Mouse (Mus musculus) thymus, adult 2 months (tissue): ENCODE measurements around the gene Calcoco2. TPM values are rescaled to one million over a fixed set of nuclear protein-coding genes. Genes with fewer than 3 reads are reported as not detected.
"Not testable (repeated sequence)": the region's sequence is repeated elsewhere in the genome, so short reads cannot be mapped to it uniquely, and the experiment has no call there.

Source experiments
- DNase-seq: peaks from one replicate; pipeline ENCODE4 v3.0.0; 2021
- H3K27ac ChIP-seq: fragments of 200-500 bp; 2 replicates; pipeline ENCODE4 v1.5.1; 2012; ENCODE audit warnings: low read length, control low read depth; ENCODE audit not compliant: control insufficient read depth, insufficient read depth
- H3K27me3 ChIP-seq: fragments of 200-500 bp; 2 replicates; pipeline ENCODE4 v1.6.1; 2012; ENCODE audit warnings: mild to moderate bottlenecking, low read length, moderate library complexity, mixed read lengths; ENCODE audit not compliant: control insufficient read depth, insufficient read depth
- H3K36me3 ChIP-seq: fragments of 200-500 bp; 2 replicates; pipeline ENCODE4 v1.6.1; 2012; ENCODE audit warnings: mild to moderate bottlenecking, low read length, moderate library complexity; ENCODE audit not compliant: control insufficient read depth, insufficient read depth
- H3K4me1 ChIP-seq: fragments of 200-500 bp; replicated peaks from 2 replicates; pipeline ENCODE4 v1.6.1; 2012; ENCODE audit warnings: low read length; ENCODE audit not compliant: control insufficient read depth, insufficient read depth
- H3K4me3 ChIP-seq: fragments of 200-500 bp; 2 replicates; pipeline ENCODE4 v1.5.1; 2012; ENCODE audit warnings: mild to moderate bottlenecking, low read length, control low read depth, moderate library complexity; ENCODE audit not compliant: control insufficient read depth, insufficient read depth
- CTCF ChIP-seq: fragments of 200-500 bp; IDR thresholded peaks from 2 replicates; pipeline ENCODE4 v1.5.1; 2012; ENCODE audit warnings: mild to moderate bottlenecking, control low read depth, low read length, moderate library complexity, borderline replicate concordance; ENCODE audit not compliant: control insufficient read depth, poor library complexity, insufficient read depth; ENCODE audit errors: extremely low read depth
- POLR2A ChIP-seq: fragments of 200-500 bp; IDR thresholded peaks from 2 replicates; pipeline ENCODE4 v1.6.1; 2012; ENCODE audit warnings: mild to moderate bottlenecking, low read length, control low read depth, moderate library complexity; ENCODE audit not compliant: control insufficient read depth, poor library complexity, insufficient read depth; ENCODE audit errors: extremely low read depth
- WGBS: fragments of 180-500 bp; shearing (Covaris S2); methylation state at CpG from one replicate; pipeline ENCODE4 v1.1.7; 2018; 5-methylcytosine and 5-hydroxymethylcytosine counted together
- polyA plus RNA-seq: library from polyadenylated mRNA; depleted of rRNA; stranded (reverse); fragments of >200 nt; gene quantifications from 2 replicates; pipeline ENCODE4 v1.2.3, GENCODE M21; 2012

Gene Calcoco2
- polyA plus RNA-seq, 1 experiment, result not detected

- Histone ChIP-seq H3K4me1 (no peaks in the 10 kb centered on the region), H3K27me3 (no peaks in the 10 kb centered on the region), H3K27ac (no peak overlapping the region), H3K4me3 (no peak overlapping the region), H3K36me3 (no peaks in the 10 kb centered on the region)
- DNase-seq, result no peak
- TF ChIP-seq POLR2A (no peak), CTCF (no peak)
- 91% methylated on average over 6 of the region's 6 CpGs for WGBS
Measured at GRCm38 (mm10) chr11:96115416-96115815, 3.7 kb upstream of the Calcoco2 start.

- WGBS, result 72% methylated on average over 2 of the region's 2 CpGs
- Histone ChIP-seq H3K36me3 (no peaks in the 10 kb centered on the region), H3K27ac (no peak overlapping the region), H3K27me3 (no peaks in the 10 kb centered on the region), H3K4me1 (no peaks in the 10 kb centered on the region), H3K4me3 (no peak overlapping the region)
- no peak for TF ChIP-seq CTCF
- no peak for TF ChIP-seq POLR2A
- DNase-seq, result no peak
Measured at GRCm38 (mm10) chr11:96114077-96114476, 2.3 kb upstream of the Calcoco2 start.

- H3K27me3 ChIP-seq, H3K4me1 ChIP-seq, DNase-seq, H3K4me3 ChIP-seq, H3K36me3 ChIP-seq, H3K27ac ChIP-seq: not testable (repeated sequence)
- 67% methylated on average over 2 of the region's 2 CpGs for WGBS
Measured at GRCm38 (mm10) chr11:96110950-96111349, 814 bp downstream of the Calcoco2 start.

- H3K4me3 ChIP-seq, result no peak overlapping the region
- H3K4me1 ChIP-seq, result no peaks in the 10 kb centered on the region
- no peak for DNase-seq
- H3K27me3 ChIP-seq, result no peaks in the 10 kb centered on the region
- H3K36me3 ChIP-seq, result no peaks in the 10 kb centered on the region
- no peak overlapping the region for H3K27ac ChIP-seq
- WGBS, result 40% methylated on average over 1 of the region's 1 CpGs
- no peak for TF ChIP-seq POLR2A
- no peak for TF ChIP-seq CTCF
Measured at GRCm38 (mm10) chr11:96108376-96108775, 3.4 kb downstream of the Calcoco2 start.

- peak; percentile 35 for DNase-seq
- no peaks in the 10 kb centered on the region for H3K27me3 ChIP-seq
- no peaks in the 10 kb centered on the region for H3K36me3 ChIP-seq
- 5% methylated on average over 3 of the region's 3 CpGs for WGBS
- no peak overlapping the region for H3K4me3 ChIP-seq
- TF ChIP-seq CTCF, result no peak
- TF ChIP-seq POLR2A, result no peak
- H3K27ac ChIP-seq, result no peak overlapping the region; the same call in 1 of the 2 replicates
- H3K4me1 ChIP-seq, result no peaks in the 10 kb centered on the region
Measured at GRCm38 (mm10) chr11:96093361-96093760, 18.4 kb downstream of the Calcoco2 start.

- Histone ChIP-seq H3K4me1 (no peaks in the 10 kb centered on the region), H3K27me3 (no peaks in the 10 kb centered on the region), H3K36me3 (no peaks in the 10 kb centered on the region), H3K27ac (no peak overlapping the region), H3K4me3 (no peak overlapping the region)
- DNase-seq, result no peak
- 50% methylated on average over 7 of the region's 7 CpGs for WGBS
- TF ChIP-seq POLR2A (no peak), CTCF (no peak)
Measured at GRCm38 (mm10) chr11:96092674-96093291, 19.0 kb downstream of the Calcoco2 start.

- Histone ChIP-seq H3K36me3 (no peaks in the 10 kb centered on the region), H3K4me1 (no peaks in the 10 kb centered on the region), H3K4me3 (no peak overlapping the region), H3K27ac (no peak overlapping the region), H3K27me3 (no peaks in the 10 kb centered on the region)
- no peak for DNase-seq
- WGBS, result 78% methylated on average over 2 of the region's 2 CpGs
- TF ChIP-seq POLR2A (no peak), CTCF (no peak)
Measured at GRCm38 (mm10) chr11:96091073-96091472, 20.7 kb downstream of the Calcoco2 start.
